Mouse (Mus musculus) cortical plate, adult 2 months (tissue): ENCODE data around the gene Fgf18. TPM values are rescaled to one million over a fixed set of nuclear protein-coding genes. Genes with fewer than 3 reads are reported as not detected.
A peak's percentile ranks its signal among the peaks of the same experiment; 100 is the strongest.

Source experiments
- H3K27ac ChIP-seq: fragments of 200-500 bp; 2 replicates; pipeline ENCODE4 v1.5.1; 2012; ENCODE audit warnings: low read length, control low read depth, inconsistent platforms; ENCODE audit not compliant: insufficient read depth
- H3K4me1 ChIP-seq: fragments of 200-500 bp; 2 replicates; pipeline ENCODE4 v1.6.1; 2011; ENCODE audit warnings: low read length; ENCODE audit not compliant: control insufficient read depth, insufficient read depth
- H3K4me3 ChIP-seq: fragments of 200-500 bp; 2 replicates; pipeline ENCODE4 v1.5.1; 2011; ENCODE audit warnings: mild to moderate bottlenecking, low read length, control low read depth; ENCODE audit not compliant: insufficient read depth
- CTCF ChIP-seq: fragments of 200-500 bp; IDR thresholded peaks from 2 replicates; pipeline ENCODE4 v1.5.1; 2011; ENCODE audit warnings: mild to moderate bottlenecking, control low read depth, low read length; ENCODE audit not compliant: insufficient read depth; ENCODE audit errors: extremely low read depth
- POLR2A ChIP-seq: fragments of 200-500 bp; IDR thresholded peaks from 2 replicates; pipeline ENCODE4 v1.6.1; 2011; ENCODE audit warnings: mild to moderate bottlenecking, low read length, control low read depth; ENCODE audit not compliant: insufficient read depth; ENCODE audit errors: extremely low read depth
- polyA plus RNA-seq: library from polyadenylated mRNA; depleted of rRNA; stranded (reverse); fragments of >200 nt; gene quantifications from 2 replicates; pipeline ENCODE4 v1.2.3, GENCODE M21; 2012; rRNA removed

Gene Fgf18
- polyA plus RNA-seq, result 1.8 and 2.0 TPM in 2 replicates

DNA sequence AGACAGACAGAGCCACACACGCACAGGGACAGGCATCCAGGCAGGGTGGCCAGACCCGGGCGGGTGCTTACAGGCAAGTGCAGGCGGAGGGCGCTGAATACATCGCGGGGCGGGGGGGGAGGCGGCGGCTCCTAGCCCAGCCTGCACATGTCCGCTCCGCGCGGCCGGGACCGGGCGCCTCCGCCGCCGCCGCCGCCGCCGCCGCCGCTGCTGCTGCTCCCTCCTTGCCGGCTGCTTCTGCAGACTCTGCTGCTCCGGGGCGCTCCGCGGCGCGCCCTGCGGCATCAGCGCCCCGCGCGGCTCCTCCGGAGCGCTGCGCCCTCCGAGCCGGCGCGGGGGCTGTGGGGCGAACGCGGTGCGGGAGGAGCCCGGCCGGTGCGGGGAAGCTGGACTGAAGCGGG lies at the start of gene Fgf18:
Fgf18 (minus strand) TSS at position 230 of the 401 bp plus-strand sequence.
- no peak for TF ChIP-seq CTCF
- TF ChIP-seq POLR2A, result no peak
- Histone ChIP-seq H3K4me1 (no peaks in the 10 kb centered on the region), H3K27ac (no peak within 1 kb of the TSS), H3K4me3 (peak within 1 kb of the TSS; percentile 34)

DNA sequence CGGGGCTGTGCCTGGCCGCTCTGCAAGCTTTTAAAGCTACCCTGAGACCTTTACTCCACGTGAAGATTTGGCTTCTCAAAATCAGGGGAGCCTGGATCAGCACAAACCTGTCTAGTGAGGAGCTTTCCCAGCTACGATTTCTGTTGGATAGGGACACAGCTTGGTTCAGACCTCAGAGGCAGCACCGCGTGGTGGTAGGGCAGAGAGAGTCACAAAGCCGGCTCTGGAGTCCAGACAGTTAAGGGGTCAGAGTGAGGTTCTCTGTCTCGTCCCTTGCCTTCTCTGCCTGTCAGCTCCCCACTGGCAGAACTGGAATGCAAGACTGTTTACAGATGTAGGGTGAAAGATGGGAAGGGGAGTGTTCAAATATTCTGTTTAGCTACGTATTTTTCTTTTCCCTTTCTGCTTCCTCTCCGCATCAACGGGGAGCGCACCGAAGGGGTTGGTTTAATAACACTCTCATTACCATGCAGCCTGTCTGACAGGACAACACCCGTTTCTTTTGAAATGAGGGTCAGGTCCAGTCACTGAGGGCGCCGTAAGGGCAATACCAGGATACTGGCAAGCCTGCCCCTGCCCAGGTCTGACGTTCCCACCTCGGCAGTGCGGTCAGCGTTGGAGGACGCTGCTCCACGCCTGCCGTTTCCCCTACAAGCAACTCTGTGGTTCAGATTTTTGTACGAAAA lies 49.4 kb upstream of the Fgf18 start:
- no peak for TF ChIP-seq CTCF
- no peak for TF ChIP-seq POLR2A
- no peak overlapping the region for H3K27ac ChIP-seq
- H3K4me3 ChIP-seq, result no peak overlapping the region
- no peaks in the 10 kb centered on the region for H3K4me1 ChIP-seq

DNA sequence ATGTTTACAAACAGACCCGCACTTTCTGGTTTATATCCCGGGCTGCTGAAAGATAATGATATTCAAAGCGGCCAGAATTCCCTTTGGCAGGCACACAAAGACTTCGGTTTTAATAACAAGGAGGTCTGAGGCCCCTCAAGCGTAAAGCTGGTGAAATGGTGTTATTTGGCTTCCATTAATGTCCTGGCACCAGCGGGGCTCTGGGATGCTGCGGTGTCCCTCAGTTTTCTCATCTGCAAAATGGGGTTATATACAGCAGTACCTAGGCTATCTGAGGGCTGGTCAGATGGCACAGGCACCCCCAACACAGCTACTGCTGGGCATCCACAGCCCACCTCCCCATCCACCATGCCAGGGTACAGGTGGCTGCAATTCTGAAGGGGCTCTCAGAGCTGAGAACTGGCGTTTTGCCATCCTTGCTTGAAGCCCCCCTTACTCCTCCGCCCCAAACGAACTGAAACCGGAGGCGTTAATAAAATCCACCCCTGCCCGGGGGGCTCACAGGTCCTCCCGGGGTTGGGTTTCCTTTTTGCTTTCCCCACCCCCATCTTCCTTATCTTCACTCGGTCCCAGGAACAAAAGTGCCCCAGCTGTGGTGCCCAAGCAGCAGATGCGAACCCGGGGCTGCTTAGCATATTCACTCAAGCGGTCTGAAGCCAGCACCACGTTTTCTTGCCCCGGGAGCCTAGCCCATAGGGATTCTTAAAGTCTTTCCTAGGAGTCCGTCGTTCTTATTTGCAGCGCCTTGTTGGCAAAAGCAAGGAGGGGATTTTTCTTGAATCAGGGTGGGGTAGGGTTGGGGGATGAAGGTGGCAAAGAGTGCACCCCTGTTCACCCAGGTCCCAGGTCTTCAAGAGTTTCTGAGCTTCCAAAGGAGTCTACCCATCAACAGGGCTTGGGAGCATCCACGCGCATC lies 48.6 kb upstream of the Fgf18 start:
- Histone ChIP-seq H3K4me3 (no peak overlapping the region), H3K27ac (no peak overlapping the region), H3K4me1 (no peaks in the 10 kb centered on the region)
- TF ChIP-seq CTCF (no peak), POLR2A (no peak)

DNA sequence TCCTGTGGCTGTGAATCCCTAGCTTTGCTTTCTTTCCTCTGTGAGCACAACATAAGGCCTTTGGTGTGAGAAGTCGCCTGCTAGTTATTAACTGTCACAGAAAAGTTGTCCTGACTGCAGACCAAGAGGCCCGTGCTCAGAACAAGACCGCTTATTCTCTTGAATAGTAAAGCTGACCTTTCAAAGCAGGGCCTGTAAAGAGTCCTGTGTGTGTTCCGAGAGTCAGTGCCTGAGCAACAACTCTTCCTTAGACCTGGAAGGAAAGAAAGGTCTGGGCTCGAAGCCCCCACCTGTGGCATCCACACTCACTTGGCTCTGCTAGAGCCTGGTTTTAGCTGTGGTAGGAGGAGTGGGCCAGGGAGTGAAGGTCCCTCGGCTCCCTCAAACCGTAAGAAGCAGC lies 47.9 kb upstream of the Fgf18 start:
- Histone ChIP-seq H3K4me3 (no peak overlapping the region), H3K27ac (no peak overlapping the region), H3K4me1 (no peaks in the 10 kb centered on the region)
- TF ChIP-seq CTCF, result no peak
- TF ChIP-seq POLR2A, result no peak

DNA sequence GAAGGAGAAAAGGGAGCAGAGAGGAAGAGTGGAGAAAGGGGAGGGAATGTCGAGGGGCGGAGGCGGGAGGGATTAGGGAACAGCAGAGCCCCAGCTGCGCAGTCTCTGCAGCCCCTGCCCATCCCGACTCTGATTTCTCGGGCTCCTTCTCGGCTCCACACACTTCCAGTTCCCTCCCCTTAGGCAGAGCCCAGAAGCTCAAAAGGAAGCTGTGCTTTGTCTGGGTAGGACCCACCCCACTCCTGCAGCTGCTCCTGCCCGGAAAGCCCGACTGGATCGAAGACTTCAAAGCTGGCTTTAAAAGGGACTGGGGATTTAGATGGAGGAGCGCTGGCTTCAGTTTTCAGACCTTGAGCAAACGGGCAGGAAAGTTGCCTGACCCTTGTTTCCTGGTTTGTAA lies 46.5 kb upstream of the Fgf18 start:
- TF ChIP-seq POLR2A, result no peak
- no peak for TF ChIP-seq CTCF
- H3K27ac ChIP-seq, result no peak overlapping the region

DNA sequence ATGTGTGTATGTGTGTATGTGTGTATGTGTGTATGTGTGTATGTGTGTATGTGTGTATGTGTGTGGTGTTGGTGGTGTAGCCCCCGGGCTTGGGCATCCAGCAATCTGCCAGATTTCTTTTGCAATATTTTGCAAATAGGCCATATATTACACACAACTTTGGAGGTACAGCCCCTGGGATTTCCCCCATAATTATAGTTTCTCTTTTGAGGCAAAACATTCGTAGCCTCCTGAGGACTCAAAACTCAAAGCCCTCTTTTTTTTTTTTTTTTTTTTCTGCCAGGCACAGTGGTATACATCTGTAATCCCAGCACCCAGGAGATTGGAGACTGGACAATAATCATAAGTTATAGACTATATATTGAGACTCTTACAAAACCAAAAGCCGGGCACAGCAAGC lies 34.6 kb upstream of the Fgf18 start:
- Histone ChIP-seq H3K4me3 (no peak overlapping the region), H3K4me1 (no peaks in the 10 kb centered on the region), H3K27ac (no peak overlapping the region)
- TF ChIP-seq CTCF (no peak), POLR2A (no peak)

More for the DNA sequence above, 46.5 kb upstream of the Fgf18 start:
- Histone ChIP-seq H3K4me1 (no peaks in the 10 kb centered on the region), H3K4me3 (no peak overlapping the region)

DNA sequence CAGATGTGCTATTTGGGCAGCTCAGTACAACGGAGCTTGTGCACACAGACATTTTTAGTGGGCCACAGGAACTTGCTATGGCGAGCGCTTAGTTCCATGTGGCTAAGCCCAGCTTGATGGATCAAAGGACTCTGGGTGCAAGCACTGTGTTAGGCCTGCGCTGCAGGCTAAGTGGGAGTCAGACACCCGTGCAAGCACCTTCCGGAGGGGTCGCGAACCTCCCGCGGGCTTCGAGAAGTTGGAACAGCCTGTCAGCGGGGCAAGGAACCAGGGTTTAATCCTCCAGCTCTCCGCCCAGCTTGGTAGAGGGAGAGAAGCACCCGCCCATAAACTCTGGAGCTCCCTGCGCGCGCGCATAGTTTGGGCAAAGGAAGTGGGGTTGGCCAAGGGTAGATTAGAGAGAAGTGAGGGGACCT lies 33.5 kb upstream of the Fgf18 start:
- Histone ChIP-seq H3K4me1 (no peaks in the 10 kb centered on the region), H3K27ac (no peak overlapping the region), H3K4me3 (no peak overlapping the region)
- TF ChIP-seq CTCF, result no peak
- TF ChIP-seq POLR2A, result no peak

DNA sequence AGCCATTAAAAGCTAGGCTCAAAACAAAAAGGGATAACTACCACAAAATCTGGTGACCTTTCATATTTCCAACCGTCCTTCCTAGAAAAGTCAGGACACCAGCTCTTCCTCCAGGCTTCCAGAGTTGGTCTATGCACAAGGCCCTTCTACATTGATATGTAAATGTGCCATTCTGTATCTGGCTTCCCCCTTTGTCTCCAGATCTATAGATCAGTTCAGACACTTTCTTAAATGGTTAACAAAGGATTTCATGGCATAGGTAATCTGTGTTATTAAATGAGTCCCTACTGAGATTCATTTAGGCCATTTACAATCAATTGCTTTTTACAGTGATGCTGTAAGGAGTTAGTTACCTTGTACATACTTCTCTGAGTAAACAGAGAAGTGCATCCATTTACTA lies 32.6 kb upstream of the Fgf18 start:
- H3K27ac ChIP-seq, result no peak overlapping the region
- H3K4me1 ChIP-seq, result no peaks in the 10 kb centered on the region
- no peak overlapping the region for H3K4me3 ChIP-seq
- TF ChIP-seq CTCF, result no peak

DNA sequence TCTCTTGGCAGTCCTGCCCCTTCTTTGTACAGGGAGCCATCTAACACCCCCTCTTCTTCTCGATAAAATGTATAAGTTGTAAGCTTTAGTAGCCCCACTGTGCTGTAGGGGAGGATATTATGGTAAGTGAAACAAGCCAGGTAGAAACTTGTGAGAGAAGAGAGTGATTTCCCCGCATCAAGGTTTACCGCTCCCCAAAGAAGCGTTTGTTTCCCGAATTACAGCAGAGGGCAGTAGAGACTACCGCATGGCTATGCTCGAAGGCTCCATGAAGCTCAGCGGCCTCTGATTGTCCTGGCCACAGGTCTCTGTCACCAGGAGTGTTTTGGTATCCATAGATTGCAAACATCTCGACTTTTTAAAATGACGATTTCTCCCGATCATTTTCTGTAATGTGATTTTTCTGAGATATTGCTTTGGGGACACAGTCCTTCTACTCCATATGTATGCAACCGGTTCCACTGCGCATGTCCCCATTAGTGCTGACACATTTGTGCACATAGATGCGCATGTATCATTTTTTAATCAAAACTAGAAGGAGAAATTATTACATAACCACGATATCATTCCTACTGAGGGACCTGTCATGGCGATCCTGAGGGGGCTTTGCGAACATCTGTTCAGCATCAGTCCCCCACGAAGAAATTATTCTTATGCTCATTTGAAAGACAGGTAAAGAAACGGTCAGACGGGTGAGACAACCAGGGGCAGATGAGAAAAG lies 29.5 kb upstream of the Fgf18 start:
- Histone ChIP-seq H3K4me3 (no peak overlapping the region), H3K27ac (no peak overlapping the region), H3K4me1 (no peaks in the 10 kb centered on the region)
- no peak for TF ChIP-seq POLR2A
- peak; percentile 87 for TF ChIP-seq CTCF
